Mouse (Mus musculus): ENCODE data around the gene Vmn2r103. TPM values are rescaled to one million over a fixed set of nuclear protein-coding genes. Genes with fewer than 3 reads are reported as not detected.

Vmn2r103 gene
- not detected in 2 replicates for polyA plus RNA-seq (2012; rRNA removed; ENCODE audit: low replicate concordance)

GRCm38 (mm10) chr17:19773063-19773462 is at the start of gene Vmn2r103:
Gene Vmn2r103 (plus strand): TSS chr17:19773363.

Other genes with a start within 250 kb of the Vmn2r103 start
- not detected in 2 replicates for gene Vmn2r101, start 196.1 kb upstream of the Vmn2r103 start, polyA plus RNA-seq (2012; rRNA removed; ENCODE audit: low replicate concordance)
- gene Vmn2r102, start 113.0 kb upstream of the Vmn2r103 start, polyA plus RNA-seq (2012; rRNA removed; ENCODE audit: low replicate concordance) = not detected in 2 replicates

Measured in subcutaneous adipose tissue, adult 2 months (tissue).